Mouse (Mus musculus): Measurements from ENCODE around the gene Nrcam. TPM values are rescaled to one million over a fixed set of nuclear protein-coding genes. Genes with fewer than 3 reads are reported as not detected.

Nrcam gene
- polyA plus RNA-seq, 1 experiment from 2014 or later = 46.9 TPM

- H3K4me3 ChIP-seq = no peak overlapping the region
- H3K27me3 ChIP-seq (ENCODE audit: insufficient read depth, poor library complexity, severe bottlenecking) = no peaks in the 10 kb centered on the region
- H3K36me3 ChIP-seq = no peaks in the 10 kb centered on the region
- no peaks in the 10 kb centered on the region for H3K4me1 ChIP-seq (replicated peaks)
- H3K9me3 ChIP-seq = no peaks in the 10 kb centered on the region
- no peak overlapping the region for H3K27ac ChIP-seq
- no peak for DNase-seq (ENCODE audit: low spot score)
Measured at GRCm38 (mm10) chr12:44639341-44639921, 310.7 kb downstream of the Nrcam start.

GRCm38 (mm10) chr12:44640579-44640978, 311.9 kb downstream of the Nrcam start:
- Histone ChIP-seq H3K27me3 (ENCODE audit: insufficient read depth, poor library complexity, severe bottlenecking) (no peaks in the 10 kb centered on the region), H3K4me1 (replicated peaks) (no peaks in the 10 kb centered on the region), H3K36me3 (no peaks in the 10 kb centered on the region), H3K27ac (no peak overlapping the region), H3K4me3 (no peak overlapping the region), H3K9me3 (no peaks in the 10 kb centered on the region)
- WGBS = 18% methylated on average over 1 of the region's 1 CpGs
- no peak for DNase-seq (ENCODE audit: low spot score)

Other genes with a start within 250 kb of the Nrcam start
- 18.0 and 20.0 TPM in 2 replicates for gene Dnajb9, start 118.6 kb upstream of the Nrcam start, polyA plus RNA-seq (2016; fragmentation: Nextera tagmentation; extraction: Ambion mirVana)
- 46.0 and 53.0 TPM in 2 replicates for gene Pnpla8, start 107.5 kb upstream of the Nrcam start, polyA plus RNA-seq (2016; fragmentation: Nextera tagmentation; extraction: Ambion mirVana)

All from hindbrain, embryonic 10.5 days (tissue).